Mouse (Mus musculus) embryonic stem cell, embryonic (primary cell): ENCODE results near the gene Foxg1.

Source experiments
- CTCF ChIA-PET, 4 experiments: fragments of 300-600 bp in 2 of 4; fragments of 350-600 bp in 2 of 4; sonication (Branson Sonifier 250); formaldehyde crosslinking; loops; one replicate each; lab custom pipeline; 2022; ENCODE audit warnings: inconsistent platforms in 2 of 4; lab: Charles Lee
- POLR2A ChIA-PET, 4 experiments: fragments of 300-600 bp in 2 of 4; fragments of 350-600 bp in 2 of 4; sonication (Branson Sonifier 250); formaldehyde crosslinking; loops; one replicate each; lab custom pipeline; 2022; ENCODE audit warnings: antibody characterized with exemption in 4 of 4, inconsistent platforms in 1 of 4; lab: Charles Lee

Gene Foxg1

GRCm38 (mm10) chr12:49382565-49383520 lies at the start of gene Foxg1:
Gene Foxg1 (plus strand): TSS chr12:49382660.
- POLR2A ChIA-PET: interaction anchor here in 2 of 4 experiments (0.7 kb wide), 2 partner anchors 38 to 1684 kb away, joined by 3 read pairs; no protein-coding TSS in a partner anchor
- CTCF ChIA-PET: interaction anchor here in 3 of 4 experiments (0.6 to 2.1 kb wide), 9 partner anchors 8 to 890 kb away, joined by 3 to 7 read pairs (median 4); no protein-coding TSS in a partner anchor

GRCm38 (mm10) chr12:49349697-49350096 lies 32.8 kb upstream of the Foxg1 start:
- POLR2A ChIA-PET: no interaction called here

GRCm38 (mm10) chr12:49368931-49369330 lies 13.5 kb upstream of the Foxg1 start:
- CTCF ChIA-PET: interaction anchor here in 2 of 4 experiments (0.6 to 1.0 kb wide), 2 partner anchors 9 to 932 kb away, joined by 4 to 10 read pairs; no protein-coding TSS in a partner anchor
- POLR2A ChIA-PET: no interaction called here

More at GRCm38 (mm10) chr12:49349697-49350096, 32.8 kb upstream of the Foxg1 start:
- CTCF ChIA-PET: no interaction called here

GRCm38 (mm10) chr12:49372170-49372569 lies 10.3 kb upstream of the Foxg1 start:
- ChIA-PET CTCF (no interaction called here), POLR2A (no interaction called here)

- CTCF ChIA-PET: interaction anchor here (0.6 to 1.4 kb wide), 4 partner anchors 10 to 1571 kb away, joined by 3 to 13 read pairs (median 3); partner anchors contain the start of gene Foxg1 (in 1 of the 4)
- POLR2A ChIA-PET: no interaction called here
Observed at GRCm38 (mm10) chr12:49373176-49373575, 9.3 kb upstream of the Foxg1 start.

GRCm38 (mm10) chr12:49373821-49374605 lies 8.4 kb upstream of the Foxg1 start:
- CTCF ChIA-PET: interaction anchor here (0.6 to 1.4 kb wide), 6 partner anchors 8 to 1570 kb away, joined by 3 to 13 read pairs (median 3); partner anchors contain the start of gene Foxg1 (in 2 of the 4)
- POLR2A ChIA-PET: no interaction called here

GRCm38 (mm10) chr12:49374606-49374995 lies 7.9 kb upstream of the Foxg1 start:
- CTCF ChIA-PET: interaction anchor here in 3 of 4 experiments (0.7 to 1.0 kb wide), 4 partner anchors 7 to 26 kb away, joined by 3 to 7 read pairs (median 4); partner anchors contain the start of gene Foxg1 (in 2 of the 3)
- POLR2A ChIA-PET: no interaction called here

GRCm38 (mm10) chr12:49375427-49376317 lies 6.8 kb upstream of the Foxg1 start:
- ChIA-PET CTCF (interaction anchor here in 2 of 4 experiments (0.8 to 1.2 kb wide), 3 partner anchors 7 to 1713 kb away, joined by 3 to 7 read pairs (median 3); partner anchors contain the start of gene Foxg1 (in 1 of the 2)), POLR2A (interaction anchor here in 1 of 4 experiments (1.3 kb wide), 1 partner anchor 26 kb away, joined by 5 read pairs; no protein-coding TSS in a partner anchor)

GRCm38 (mm10) chr12:49376318-49376992 lies 6.0 kb upstream of the Foxg1 start:
- POLR2A ChIA-PET: interaction anchor here in 1 of 4 experiments (1.3 kb wide), 1 partner anchor 25 kb away, joined by 5 read pairs; no protein-coding TSS in a partner anchor

GRCm38 (mm10) chr12:49377281-49377970 lies 5.0 kb upstream of the Foxg1 start:
- CTCF ChIA-PET: interaction anchor here in 2 of 4 experiments (0.6 kb wide), 2 partner anchors 8 to 1629 kb away, joined by 3 to 10 read pairs; no protein-coding TSS in a partner anchor
- POLR2A ChIA-PET: interaction anchor here in 2 of 4 experiments (0.6 to 1.3 kb wide), 3 partner anchors 24 to 359 kb away, joined by 3 to 5 read pairs (median 3); no protein-coding TSS in a partner anchor

More at GRCm38 (mm10) chr12:49376318-49376992, 6.0 kb upstream of the Foxg1 start:
- CTCF ChIA-PET: interaction anchor here in 1 of 4 experiments (0.7 to 1.2 kb wide), 2 partner anchors 1057 to 1712 kb away, joined by 3 to 6 read pairs; no protein-coding TSS in a partner anchor

GRCm38 (mm10) chr12:49378920-49379319 lies 3.5 kb upstream of the Foxg1 start:
- POLR2A ChIA-PET: no interaction called here
- CTCF ChIA-PET: no interaction called here

GRCm38 (mm10) chr12:49379446-49379845 lies 3.0 kb upstream of the Foxg1 start:
- CTCF ChIA-PET: no interaction called here
- POLR2A ChIA-PET: no interaction called here

GRCm38 (mm10) chr12:49380442-49380841 lies 2.0 kb upstream of the Foxg1 start:
- ChIA-PET CTCF (interaction anchor here in 3 of 4 experiments (0.5 to 0.8 kb wide), 3 partner anchors 12 to 921 kb away, joined by 3 read pairs; no protein-coding TSS in a partner anchor), POLR2A (no interaction called here)

- ChIA-PET CTCF (interaction anchor here in 2 of 4 experiments (0.6 to 0.8 kb wide), 2 partner anchors 11 to 20 kb away, joined by 3 read pairs; no protein-coding TSS in a partner anchor), POLR2A (no interaction called here)
Observed at GRCm38 (mm10) chr12:49381031-49381525, 1.4 kb upstream of the Foxg1 start.

- POLR2A ChIA-PET: no interaction called here
- CTCF ChIA-PET: interaction anchor here in 2 of 4 experiments (0.5 to 2.1 kb wide), 3 partner anchors 7 to 10 kb away, joined by 3 to 7 read pairs (median 5); no protein-coding TSS in a partner anchor
Observed at GRCm38 (mm10) chr12:49381721-49382365, 617 bp upstream of the Foxg1 start.
